Mouse (Mus musculus): ENCODE results near the gene Olfr1357.
A peak's percentile ranks its signal among the peaks of the same experiment; 100 is the strongest.
"Not testable (repeated sequence)": the region's sequence is repeated elsewhere in the genome, so short reads cannot be mapped to it uniquely, and the experiment has no call there.

The Olfr1357 gene

GRCm38 (mm10) chr10:78617974-78618373 lies at the start of gene Olfr1357:
Olfr1357 (minus strand) TSS chr10:78618074.
- ATAC-seq (ENCODE audit: low TSS enrichment), result no peak

- not testable (repeated sequence) for ATAC-seq (ENCODE audit: low TSS enrichment)
These were observed 48.8 kb upstream of the Olfr1357 start for GRCm38 (mm10) chr10:78666696-78667095.

DNA sequence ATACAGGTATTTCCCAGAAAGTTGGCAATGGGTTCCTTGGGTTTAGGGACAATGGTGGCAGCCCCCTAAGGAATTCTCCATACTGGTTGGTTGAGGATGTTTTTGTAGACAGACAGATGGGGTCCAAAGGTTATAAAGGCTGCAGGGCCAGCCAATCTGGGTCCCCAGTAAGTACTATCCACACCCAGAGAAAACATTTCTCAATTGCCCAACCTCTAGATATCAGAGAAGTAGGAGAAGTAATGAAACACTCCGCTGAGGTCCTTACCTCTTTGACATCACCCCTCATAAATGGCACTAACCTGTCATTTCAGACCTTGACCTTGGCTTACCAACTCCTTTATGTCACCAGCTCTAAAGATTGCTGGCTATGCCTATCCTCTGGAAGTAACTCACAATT lies 46.7 kb upstream of the Olfr1357 start:
- no peak for ATAC-seq (ENCODE audit: low TSS enrichment)

DNA sequence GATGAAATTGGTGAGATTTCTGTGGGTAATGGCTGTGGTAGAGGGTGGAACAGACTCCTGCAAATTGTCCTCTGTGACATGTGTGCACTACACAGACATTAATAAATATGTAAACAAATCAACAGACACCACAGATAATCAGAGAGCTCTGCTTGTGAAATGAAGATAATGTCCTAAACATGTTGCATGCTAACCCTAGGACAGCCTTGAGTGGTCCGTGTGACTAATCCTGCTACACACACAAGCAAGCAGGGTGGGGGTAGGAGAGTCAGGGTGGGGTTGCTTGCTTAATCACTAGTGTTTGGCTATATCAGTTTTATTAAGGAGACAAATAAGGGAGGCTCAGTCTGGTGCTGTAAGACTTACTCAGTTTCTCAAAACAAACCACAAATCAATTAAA lies 43.3 kb upstream of the Olfr1357 start:
- no peak for ATAC-seq (ENCODE audit: low TSS enrichment)

GRCm38 (mm10) chr10:78632311-78632710 lies 14.4 kb upstream of the Olfr1357 start:
- peak; percentile 96 for ATAC-seq (ENCODE audit: low TSS enrichment)

GRCm38 (mm10) chr10:78630194-78630593 lies 12.3 kb upstream of the Olfr1357 start:
- ATAC-seq (ENCODE audit: low TSS enrichment), result no peak

- not testable (repeated sequence) for ATAC-seq (ENCODE audit: low TSS enrichment)
These were observed 5.3 kb upstream of the Olfr1357 start for GRCm38 (mm10) chr10:78623143-78623542.

- no peak for ATAC-seq (ENCODE audit: low TSS enrichment)
These were observed 10.3 kb downstream of the Olfr1357 start for GRCm38 (mm10) chr10:78607602-78608001.

GRCm38 (mm10) chr10:78605080-78605479 lies 12.8 kb downstream of the Olfr1357 start:
- peak; percentile 73; the same call in 1 of the 2 replicates for ATAC-seq (ENCODE audit: low TSS enrichment)

- no peak for ATAC-seq (ENCODE audit: low TSS enrichment)
These were observed 18.0 kb downstream of the Olfr1357 start for GRCm38 (mm10) chr10:78599865-78600264.

DNA sequence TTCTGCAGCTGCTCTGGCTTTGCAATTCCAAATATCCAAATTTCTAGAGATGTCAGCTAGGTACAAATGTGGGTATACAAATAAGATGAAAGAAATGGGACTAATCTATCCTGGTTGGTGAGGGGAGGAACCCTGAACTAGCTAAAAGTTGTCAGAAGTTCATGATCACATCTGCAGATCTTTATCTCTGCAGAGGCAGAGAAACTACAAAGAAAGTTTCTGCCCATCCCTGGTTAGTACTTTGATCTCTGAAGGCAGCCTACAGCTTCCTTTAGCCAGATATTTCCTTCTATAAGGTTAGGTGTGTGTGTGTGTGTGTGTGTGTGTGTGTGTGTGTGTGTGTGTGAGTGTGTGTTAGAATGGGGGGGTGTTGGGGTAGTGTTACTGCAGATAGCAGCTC lies 23.3 kb downstream of the Olfr1357 start:
- ATAC-seq (ENCODE audit: low TSS enrichment), result no peak

DNA sequence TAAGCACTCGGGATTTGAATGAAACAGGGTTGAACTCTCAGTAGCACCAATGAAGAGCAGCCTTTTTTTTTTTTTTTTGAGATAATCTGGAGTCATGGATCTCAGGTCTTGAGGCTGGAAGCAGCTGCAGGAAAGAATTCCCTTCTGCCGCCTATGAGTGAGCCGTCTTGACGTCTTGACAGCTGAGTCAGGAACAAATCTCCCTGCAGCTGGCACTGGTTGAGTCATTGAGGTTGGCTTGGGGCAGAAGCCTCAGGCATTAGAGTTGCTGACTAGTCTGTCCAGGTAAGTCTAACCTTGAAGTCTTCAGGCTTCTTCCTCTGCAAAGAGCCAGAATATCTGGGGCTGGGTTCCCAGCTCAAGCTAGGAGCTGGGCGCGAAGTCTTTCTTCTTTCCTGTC lies 23.7 kb downstream of the Olfr1357 start:
- ATAC-seq (ENCODE audit: low TSS enrichment), result no peak

- ATAC-seq (ENCODE audit: low TSS enrichment), result no peak
These were observed 24.1 kb downstream of the Olfr1357 start for GRCm38 (mm10) chr10:78593736-78594135.

- no peak for ATAC-seq (ENCODE audit: low TSS enrichment)
These were observed 25.0 kb downstream of the Olfr1357 start for GRCm38 (mm10) chr10:78592856-78593379.

DNA sequence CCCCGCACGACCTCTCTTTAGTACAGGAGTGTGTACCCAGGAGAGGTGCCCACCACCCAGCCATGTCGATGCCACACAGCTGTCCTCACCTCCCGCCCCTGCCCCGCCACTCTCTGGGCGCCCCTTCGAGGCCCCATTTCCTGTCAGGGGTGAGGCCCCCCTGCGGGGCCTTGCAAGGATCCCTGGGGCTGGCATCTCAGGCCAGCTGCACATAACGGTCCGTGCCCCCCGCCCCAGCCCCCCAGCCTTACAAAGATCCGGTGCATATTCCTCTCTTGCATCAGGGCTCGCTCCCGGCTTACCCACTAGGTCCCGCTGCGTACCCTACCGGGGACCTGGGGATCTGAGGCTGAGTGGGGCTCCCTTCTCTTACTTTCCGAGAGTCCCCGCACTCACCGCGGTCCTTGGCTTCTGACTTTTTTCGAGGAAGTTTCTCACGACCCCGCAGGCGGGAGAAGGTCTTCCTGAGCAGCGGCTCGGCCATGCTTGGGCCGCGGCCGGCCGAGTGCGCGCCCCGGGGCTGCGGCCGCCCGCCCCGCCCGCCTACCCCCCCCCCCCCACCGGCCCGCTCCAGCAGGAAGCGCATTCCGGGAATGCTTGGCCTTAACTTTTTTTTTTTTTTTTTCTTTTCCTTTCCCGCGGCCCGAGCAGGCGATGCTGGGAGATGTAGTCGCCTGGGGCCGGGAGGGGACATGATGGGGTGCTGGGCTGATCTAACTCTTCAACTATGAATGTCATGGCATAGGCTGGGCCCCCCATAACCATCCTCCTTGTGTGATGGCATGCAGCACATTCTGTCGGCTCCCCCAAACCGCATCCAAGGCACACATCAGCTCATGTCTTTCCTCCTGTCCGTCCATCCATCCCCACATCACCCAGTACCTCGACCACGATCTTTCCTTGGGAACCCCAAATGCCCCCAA lies 26.2 kb downstream of the Olfr1357 start, which contains the start of gene Syde1:
Gene Syde1, minus strand, starts transcription at position 559 of the 923 bp plus-strand sequence.
- peak; percentile 65 for ATAC-seq (ENCODE audit: low TSS enrichment)

DNA sequence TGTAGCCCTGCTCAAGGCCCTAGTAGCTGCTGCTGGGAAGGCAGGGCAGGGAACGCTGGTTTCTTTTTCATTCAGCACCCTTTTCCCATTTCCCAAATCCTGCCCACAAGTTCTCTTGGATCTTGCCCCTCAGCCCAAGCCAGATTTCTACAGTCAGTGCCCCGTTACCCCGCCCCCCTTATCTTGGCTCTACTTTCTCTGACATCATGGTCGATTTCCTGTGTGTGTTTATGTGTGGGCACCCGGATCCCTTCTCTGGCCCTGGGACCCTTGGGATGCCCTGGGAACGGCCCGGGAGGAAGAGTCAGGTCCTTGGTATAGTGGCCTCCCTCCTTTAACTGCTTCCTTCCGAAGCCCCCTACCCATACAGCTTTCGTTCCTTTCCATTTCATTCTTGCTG lies 27.1 kb downstream of the Olfr1357 start:
- no peak for ATAC-seq (ENCODE audit: low TSS enrichment)

- ATAC-seq (ENCODE audit: low TSS enrichment), result no peak
These were observed 28.0 kb downstream of the Olfr1357 start for GRCm38 (mm10) chr10:78589901-78590300.

DNA sequence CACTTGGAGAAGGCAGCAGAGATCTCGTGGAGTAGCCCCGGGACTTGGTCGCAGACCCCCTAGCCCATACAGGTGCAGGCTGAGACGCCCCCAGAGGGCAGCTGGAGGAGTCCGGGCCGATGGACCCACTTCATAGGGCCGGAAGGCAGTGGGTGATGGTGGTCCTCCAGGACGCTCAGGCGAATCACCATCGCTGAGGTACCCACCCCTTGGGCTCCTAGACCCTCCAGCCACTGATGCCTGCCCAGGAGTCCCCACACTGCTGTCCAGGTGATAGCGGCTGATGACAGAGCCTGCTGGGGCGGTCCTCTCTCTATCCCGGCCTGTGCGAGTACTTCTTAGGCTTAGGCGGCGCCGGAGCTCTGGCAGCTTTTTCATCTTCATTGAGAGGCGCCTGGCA lies 28.6 kb downstream of the Olfr1357 start:
- no peak for ATAC-seq (ENCODE audit: low TSS enrichment)

DNA sequence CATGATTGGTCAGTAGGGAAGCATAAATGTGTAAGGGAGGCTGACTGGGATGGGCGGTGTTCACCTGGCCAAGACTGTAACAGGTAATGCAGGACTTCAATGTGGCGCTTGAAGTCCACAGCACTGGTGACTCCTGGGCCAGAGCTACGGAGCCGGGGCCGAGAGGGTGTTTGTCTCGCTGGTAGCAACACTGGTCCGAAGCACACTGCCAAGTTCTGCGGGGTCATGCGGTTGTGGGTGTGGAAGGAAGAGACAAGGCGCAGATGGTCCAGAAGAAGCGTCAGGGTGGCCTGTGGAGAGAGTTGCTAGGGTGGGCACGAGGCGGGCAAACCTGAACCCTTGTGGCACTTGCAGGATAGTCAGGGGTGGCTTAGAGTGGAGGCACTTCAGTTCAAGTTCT lies 31.8 kb downstream of the Olfr1357 start:
- no peak for ATAC-seq (ENCODE audit: low TSS enrichment)

DNA sequence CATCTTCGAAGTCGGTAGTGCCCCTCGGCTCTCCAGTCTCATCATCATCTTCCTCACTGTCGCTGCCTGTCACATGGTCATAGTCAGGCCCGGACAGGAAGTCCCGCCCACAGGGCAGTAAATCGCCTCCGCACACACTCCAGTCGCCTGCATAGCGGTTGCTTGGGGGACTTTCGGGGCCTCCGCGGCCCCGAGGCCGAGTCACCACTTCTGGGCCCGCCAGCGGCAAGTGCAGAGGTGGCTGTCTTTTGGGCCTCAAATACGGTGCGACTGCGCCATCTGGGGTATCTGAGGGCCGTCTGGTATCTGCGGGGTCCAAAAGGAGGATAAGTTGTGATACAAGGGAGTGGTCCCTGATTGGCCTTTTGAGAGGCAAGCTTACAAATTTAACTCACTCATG lies 32.3 kb downstream of the Olfr1357 start:
- no peak for ATAC-seq (ENCODE audit: low TSS enrichment)

- ATAC-seq (ENCODE audit: low TSS enrichment), result no peak
These were observed 32.9 kb downstream of the Olfr1357 start for GRCm38 (mm10) chr10:78584996-78585395.

DNA sequence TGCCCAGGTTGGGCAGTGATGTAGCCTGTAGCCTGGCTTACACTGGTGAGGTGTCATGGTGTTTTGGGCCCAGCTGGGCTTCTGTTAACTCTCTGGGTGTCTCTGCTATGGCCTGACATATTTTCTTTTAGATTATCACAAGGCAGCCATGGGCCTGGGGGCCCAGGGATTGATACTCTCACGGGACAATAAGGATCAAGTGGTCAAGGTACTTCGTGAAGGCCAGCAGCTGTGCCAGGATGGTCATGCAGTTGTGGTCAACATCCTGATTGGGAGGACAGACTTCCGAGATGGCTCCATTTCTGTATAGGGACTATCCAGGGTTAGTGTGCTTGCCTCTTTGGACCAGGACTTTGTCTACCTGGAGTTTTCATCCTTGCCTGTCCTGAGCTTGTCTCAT lies 33.9 kb downstream of the Olfr1357 start:
- no peak for ATAC-seq (ENCODE audit: low TSS enrichment)

- no peak for ATAC-seq (ENCODE audit: low TSS enrichment)
These were observed 34.5 kb downstream of the Olfr1357 start for GRCm38 (mm10) chr10:78583347-78583746.

All from frontal cortex, adult (tissue).